Mouse (Mus musculus) forebrain, postnatal 0 days (tissue): ENCODE measurements around the gene Kcnq2. TPM values are rescaled to one million over a fixed set of nuclear protein-coding genes. Genes with fewer than 3 reads are reported as not detected.
A peak's percentile ranks its signal among the peaks of the same experiment; 100 is the strongest.

ENCODE experiments used
- ATAC-seq: fragments of 200-750 bp; cut with Nextera tagmentation; 2 replicates; pipeline ENCODE4 v1.8.0; 2017; ENCODE audit warnings: mild to moderate bottlenecking, moderate library complexity
- DNase-seq: peaks from one replicate; pipeline ENCODE4 v3.0.0-alpha.2; 2015
- H3K27ac ChIP-seq: fragments of 300-500 bp; sonication (generic); 2 replicates; pipeline ENCODE4 v1.5.1; 2014; ENCODE audit warnings: low read depth, mild to moderate bottlenecking, antibody characterized with exemption, low read length, moderate library complexity, mixed read lengths
- H3K27me3 ChIP-seq: fragments of 300-500 bp; sonication (generic); 2 replicates; pipeline ENCODE4 v1.6.1; 2014; ENCODE audit warnings: mild to moderate bottlenecking, low read length, mixed read lengths; ENCODE audit not compliant: insufficient read depth
- H3K36me3 ChIP-seq: fragments of 300-500 bp; sonication (generic); 2 replicates; pipeline ENCODE4 v1.6.1; 2014; ENCODE audit warnings: mild to moderate bottlenecking, moderate library complexity; ENCODE audit not compliant: insufficient read depth
- H3K4me1 ChIP-seq: fragments of 300-500 bp; sonication (generic); 2 replicates; pipeline ENCODE4 v1.6.1; 2014; ENCODE audit warnings: antibody characterized with exemption; ENCODE audit not compliant: insufficient read depth
- H3K4me2 ChIP-seq: fragments of 300-500 bp; sonication (generic); 2 replicates; pipeline ENCODE4 v1.6.1; 2014; ENCODE audit warnings: low read depth, mild to moderate bottlenecking, moderate library complexity
- H3K4me3 ChIP-seq: fragments of 300-500 bp; sonication (generic); 2 replicates; pipeline ENCODE4 v1.5.1; 2014; ENCODE audit warnings: low read depth, low read length, mixed read lengths
- H3K9ac ChIP-seq: fragments of 300-500 bp; sonication (generic); 2 replicates; pipeline ENCODE4 v1.6.1; 2014; ENCODE audit warnings: mild to moderate bottlenecking
- H3K9me3 ChIP-seq: fragments of 300-500 bp; sonication (generic); 2 replicates; pipeline ENCODE4 v1.6.1; 2016; ENCODE audit warnings: low read length
- CTCF ChIP-seq: sonication (generic); IDR thresholded peaks from 2 replicates; pipeline ENCODE4 v1.5.1; 2016; ENCODE audit warnings: antibody characterized with exemption, control low read depth, low read depth
- WGBS: fragments of 180-500 bp; shearing (Covaris S2); extraction: QIAGEN DNeasy Blood & Tissue Kit; methylation state at CpG from one replicate; pipeline ENCODE4 v1.1.7; 2014; 5-methylcytosine and 5-hydroxymethylcytosine counted together
- polyA plus RNA-seq: library from polyadenylated mRNA; unstranded; fragments of >200 nt; fragmentation: Nextera tagmentation; extraction: Ambion mirVana; gene quantifications from 2 replicates; pipeline ENCODE4 v1.2.1, GENCODE M21; 2015
- total RNA-seq: library from RNA; depleted of rRNA; stranded (reverse); fragments of >200 nt; gene quantifications from 2 replicates; pipeline ENCODE4 v1.2.3, GENCODE M21; 2014; rRNA removed

The Kcnq2 gene
- total and polyA plus RNA-seq, 2 experiments from 2014 or later: 31.7 to 134 TPM

GRCm38 (mm10) chr2:181035186-181035585 lies 99.9 kb downstream of the Kcnq2 start:
- Histone ChIP-seq H3K4me2 (no peak overlapping the region), H3K27me3 (no peaks in the 10 kb centered on the region; the same call in 1 of the 2 replicates), H3K4me1 (peaks cover 3% of the 10 kb centered on the region; the same call in 1 of the 2 replicates), H3K9me3 (no peaks in the 10 kb centered on the region), H3K27ac (no peak overlapping the region), H3K9ac (no peak overlapping the region), H3K36me3 (no peaks in the 10 kb centered on the region), H3K4me3 (no peak overlapping the region)
- DNase-seq (no peak), ATAC-seq (no peak)
- TF ChIP-seq CTCF: no peak
- WGBS: 87% methylated on average over 7 of the region's 7 CpGs

DNA sequence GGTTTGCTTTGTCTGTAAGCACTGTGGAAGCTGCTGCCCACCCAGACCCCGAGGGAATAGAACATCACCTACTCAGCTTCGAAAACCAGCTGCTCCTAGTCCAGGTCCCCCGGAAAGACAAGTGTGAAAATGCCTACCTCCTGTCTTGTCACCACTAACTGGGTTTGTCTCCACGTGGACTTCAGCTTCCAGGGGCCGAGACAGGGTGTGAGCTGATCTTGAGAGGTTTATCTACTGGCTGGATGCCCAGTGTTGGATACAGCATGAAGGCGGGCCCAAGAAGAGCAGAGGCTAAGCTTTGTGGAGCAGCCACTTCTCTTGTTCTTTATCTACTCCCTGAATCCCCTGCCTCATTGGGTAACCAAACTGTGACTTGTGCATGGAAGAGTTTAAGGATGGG lies 101.8 kb downstream of the Kcnq2 start:
- Histone ChIP-seq H3K27me3 (no peaks in the 10 kb centered on the region), H3K27ac (no peak overlapping the region), H3K36me3 (no peaks in the 10 kb centered on the region), H3K4me1 (no peaks in the 10 kb centered on the region), H3K4me2 (no peak overlapping the region), H3K4me3 (no peak overlapping the region), H3K9ac (no peak overlapping the region), H3K9me3 (no peaks in the 10 kb centered on the region)
- DNase-seq (no peak), ATAC-seq (no peak)
- 67% methylated on average over 6 of the region's 6 CpGs for WGBS
- no peak for TF ChIP-seq CTCF

DNA sequence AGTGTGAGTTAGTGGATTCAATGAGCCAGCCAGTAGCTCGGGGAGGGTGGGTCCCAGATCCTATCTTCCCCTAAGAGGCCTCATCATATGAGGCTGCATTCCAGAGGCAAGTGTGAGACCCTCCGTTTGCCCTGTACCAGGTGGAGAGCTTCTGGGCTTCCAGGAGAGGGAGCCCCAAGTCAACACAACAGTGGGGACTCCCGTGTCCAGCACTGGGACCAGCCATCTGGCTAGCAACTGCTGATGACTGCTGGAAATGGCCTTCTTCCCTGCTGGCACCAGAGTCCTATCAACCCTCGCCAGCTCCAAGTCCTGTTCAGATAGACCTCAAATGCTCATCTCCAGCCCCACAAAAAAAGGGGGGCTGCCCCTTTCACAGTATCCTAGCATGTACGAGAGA lies 102.7 kb downstream of the Kcnq2 start:
- peak; percentile 52 for TF ChIP-seq CTCF
- WGBS: 52% methylated on average over 5 of the region's 5 CpGs
- no peak for DNase-seq
- Histone ChIP-seq H3K9ac (no peak overlapping the region), H3K4me2 (no peak overlapping the region), H3K36me3 (no peaks in the 10 kb centered on the region), H3K4me3 (no peak overlapping the region), H3K9me3 (no peaks in the 10 kb centered on the region), H3K27me3 (no peaks in the 10 kb centered on the region), H3K27ac (no peak overlapping the region), H3K4me1 (no peaks in the 10 kb centered on the region)
- peak; percentile 58; the same call in 1 of the 2 replicates for ATAC-seq

- Histone ChIP-seq H3K9me3 (no peaks in the 10 kb centered on the region), H3K36me3 (no peaks in the 10 kb centered on the region), H3K27ac (no peak overlapping the region), H3K9ac (no peak overlapping the region), H3K27me3 (no peaks in the 10 kb centered on the region), H3K4me1 (no peaks in the 10 kb centered on the region), H3K4me3 (no peak overlapping the region), H3K4me2 (no peak overlapping the region)
- no peak for DNase-seq
- WGBS: 83% methylated on average over 11 of the region's 11 CpGs
- no peak for ATAC-seq
- TF ChIP-seq CTCF: no peak
Measured at GRCm38 (mm10) chr2:181031406-181031934, 103.6 kb downstream of the Kcnq2 start.

Other genes with a start within 250 kb of the Kcnq2 start
- 26.0 and 31.2 TPM in 2 replicates for gene Ythdf1, start 214.4 kb downstream of the Kcnq2 start, total RNA-seq
- 49.9 and 51.7 TPM in 2 replicates for gene Ythdf1, start 214.4 kb downstream of the Kcnq2 start, polyA plus RNA-seq
- gene Birc7, start 206.3 kb downstream of the Kcnq2 start, total RNA-seq: 0.38 TPM in 1 of 2 replicates, not detected in the other
- 0.13 and 0.24 TPM in 2 replicates for gene Birc7, start 206.3 kb downstream of the Kcnq2 start, polyA plus RNA-seq
- gene Nkain4, start 180.6 kb downstream of the Kcnq2 start, total RNA-seq: 35.9 and 43.7 TPM in 2 replicates
- 80.9 and 87.5 TPM in 2 replicates for gene Nkain4, start 180.6 kb downstream of the Kcnq2 start, polyA plus RNA-seq
- 111 and 124 TPM in 2 replicates for gene Arfgap1, start 168.1 kb downstream of the Kcnq2 start, total RNA-seq
- gene Arfgap1, start 168.1 kb downstream of the Kcnq2 start, polyA plus RNA-seq: 93.4 and 110 TPM in 2 replicates
- 0.23 and 0.29 TPM in 2 replicates for gene Col20a1, start 148.8 kb downstream of the Kcnq2 start, total RNA-seq
- gene Col20a1, start 148.8 kb downstream of the Kcnq2 start, polyA plus RNA-seq: 0.09 and 0.17 TPM in 2 replicates
- gene Chrna4, start 91.8 kb downstream of the Kcnq2 start, total RNA-seq: 14.9 and 17.8 TPM in 2 replicates
- gene Chrna4, start 91.8 kb downstream of the Kcnq2 start, polyA plus RNA-seq: 12.1 and 24.2 TPM in 2 replicates
- gene Eef1a2, start 21.7 kb upstream of the Kcnq2 start, total RNA-seq: 215 and 218 TPM in 2 replicates
- gene Eef1a2, start 21.7 kb upstream of the Kcnq2 start, polyA plus RNA-seq: 12.8 and 17.5 TPM in 2 replicates
- gene Ppdpf, start 51.9 kb upstream of the Kcnq2 start, total RNA-seq: 239 and 264 TPM in 2 replicates
- 402 and 447 TPM in 2 replicates for gene Ppdpf, start 51.9 kb upstream of the Kcnq2 start, polyA plus RNA-seq
- not detected in 2 replicates for gene Ptk6, start 67.5 kb upstream of the Kcnq2 start, total RNA-seq
- gene Ptk6, start 67.5 kb upstream of the Kcnq2 start, polyA plus RNA-seq: not detected in 2 replicates
- 0.15 and 0.43 TPM in 2 replicates for gene Srms, start 77.9 kb upstream of the Kcnq2 start, total RNA-seq
- 0.10 TPM in 1 of 2 replicates, not detected in the other for gene Srms, start 77.9 kb upstream of the Kcnq2 start, polyA plus RNA-seq
- gene Fndc11, start 84.7 kb upstream of the Kcnq2 start, total RNA-seq: not detected in 2 replicates
- gene Fndc11, start 84.7 kb upstream of the Kcnq2 start, polyA plus RNA-seq: 0.18 and 0.24 TPM in 2 replicates
- gene Helz2, start 106.7 kb upstream of the Kcnq2 start, total RNA-seq: 1.7 and 1.8 TPM in 2 replicates
- gene Helz2, start 106.7 kb upstream of the Kcnq2 start, polyA plus RNA-seq: 0.10 and 0.24 TPM in 2 replicates
- 21.7 and 24.8 TPM in 2 replicates for gene Gmeb2, start 152.7 kb upstream of the Kcnq2 start, total RNA-seq
- gene Gmeb2, start 152.7 kb upstream of the Kcnq2 start, polyA plus RNA-seq: 7.4 and 9.6 TPM in 2 replicates
- 1,247 and 1,493 TPM in 2 replicates for gene Stmn3, start 179.2 kb upstream of the Kcnq2 start, total RNA-seq
- 1,714 and 1,956 TPM in 2 replicates for gene Stmn3, start 179.2 kb upstream of the Kcnq2 start, polyA plus RNA-seq
- gene Rtel1, start 184.4 kb upstream of the Kcnq2 start, total RNA-seq: 42.8 and 64.4 TPM in 2 replicates
- gene Rtel1, start 184.4 kb upstream of the Kcnq2 start, polyA plus RNA-seq: 13.8 and 20.6 TPM in 2 replicates
- gene Zgpat, start 229.6 kb upstream of the Kcnq2 start, total RNA-seq: 93.3 and 99.0 TPM in 2 replicates
- 32.2 and 39.6 TPM in 2 replicates for gene Zgpat, start 229.6 kb upstream of the Kcnq2 start, polyA plus RNA-seq
- gene Arfrp1, start 230.1 kb upstream of the Kcnq2 start, total RNA-seq: 24.0 and 27.9 TPM in 2 replicates
- gene Arfrp1, start 230.1 kb upstream of the Kcnq2 start, polyA plus RNA-seq: 60.9 and 73.0 TPM in 2 replicates
- gene Lime1, start 244.8 kb upstream of the Kcnq2 start, total RNA-seq: 42.8 and 43.5 TPM in 2 replicates
- 19.5 and 26.5 TPM in 2 replicates for gene Lime1, start 244.8 kb upstream of the Kcnq2 start, polyA plus RNA-seq